Mouse (Mus musculus) small intestine, adult 2 months (tissue): ENCODE data around the gene Cpeb3.

ENCODE experiments used
- CTCF ChIP-seq: fragments of 200-500 bp; IDR thresholded peaks from 2 replicates; pipeline ENCODE4 v1.5.1; 2012; ENCODE audit warnings: low read depth, mild to moderate bottlenecking, control low read depth, inconsistent platforms, low read length, moderate library complexity, mixed read lengths; ENCODE audit not compliant: insufficient replicate concordance, insufficient read length; ENCODE audit errors: extremely low read depth
- POLR2A ChIP-seq: fragments of 200-500 bp; IDR thresholded peaks from 2 replicates; pipeline ENCODE4 v1.6.1; 2012; ENCODE audit warnings: low read depth, mild to moderate bottlenecking, control low read depth, inconsistent platforms, low read length, moderate library complexity

DNA sequence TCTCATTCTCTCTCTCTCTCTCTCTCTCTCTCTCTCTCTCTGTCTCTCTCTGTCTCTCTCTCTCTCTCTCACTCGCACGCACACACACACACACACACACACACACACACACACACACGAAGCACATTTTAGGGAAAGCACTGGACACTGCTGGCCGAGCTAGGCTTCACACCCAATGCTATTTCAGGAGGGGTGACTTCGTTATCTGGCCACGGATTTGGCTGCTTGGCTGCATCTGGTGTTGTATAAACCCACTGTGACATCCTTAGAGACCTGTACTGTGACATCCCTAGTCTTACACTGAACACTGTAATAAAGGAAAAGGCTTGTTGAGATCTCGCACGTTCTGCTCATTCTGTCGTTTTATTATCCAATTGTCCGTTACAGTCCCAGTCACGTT lies 187.4 kb downstream of the Cpeb3 start:
- TF ChIP-seq CTCF (no peak), POLR2A (no peak)
